Mouse (Mus musculus) limb, embryonic 11.5 days (tissue): ENCODE results near the gene Ghitm. TPM values are rescaled to one million over a fixed set of nuclear protein-coding genes. Genes with fewer than 3 reads are reported as not detected.

Experiments
- ATAC-seq: fragments of 200-750 bp; cut with Nextera tagmentation; 2 replicates; pipeline ENCODE4 v1.8.0; 2017; ENCODE audit warnings: low read depth; ENCODE audit not compliant: insufficient number of reproducible peaks, low FRiP score, low TSS enrichment
- DNase-seq: peaks from one replicate; pipeline ENCODE4 v3.0.0-alpha.2; 2015; ENCODE audit warnings: low spot score
- H3K27ac ChIP-seq: fragments of 300-500 bp; sonication (generic); replicated peaks from 2 replicates; pipeline ENCODE4 v1.5.1; 2014; ENCODE audit warnings: low read depth, mild to moderate bottlenecking, low read length
- H3K27me3 ChIP-seq: fragments of 300-500 bp; sonication (generic); 2 replicates; pipeline ENCODE4 v1.6.1; 2014; ENCODE audit warnings: mild to moderate bottlenecking, low read length, mixed read lengths; ENCODE audit not compliant: control insufficient read depth, insufficient read depth
- H3K36me3 ChIP-seq: fragments of 300-500 bp; sonication (generic); 2 replicates; pipeline ENCODE4 v1.6.1; 2014; ENCODE audit warnings: mild to moderate bottlenecking, low read length, moderate library complexity, mixed read lengths; ENCODE audit not compliant: control insufficient read depth, insufficient read depth
- H3K4me1 ChIP-seq: fragments of 300-500 bp; sonication (generic); 2 replicates; pipeline ENCODE4 v1.6.1; 2014; ENCODE audit warnings: low read length, mixed read lengths; ENCODE audit not compliant: control insufficient read depth, insufficient read depth
- H3K4me2 ChIP-seq: fragments of 300-500 bp; sonication (generic); 2 replicates; pipeline ENCODE4 v1.6.1; 2014; ENCODE audit warnings: low read depth, mild to moderate bottlenecking, moderate library complexity; ENCODE audit not compliant: severe bottlenecking
- H3K4me3 ChIP-seq: fragments of 300-500 bp; sonication (generic); 2 replicates; pipeline ENCODE4 v1.5.1; 2014; ENCODE audit warnings: low read depth, low read length
- H3K9ac ChIP-seq: fragments of 300-500 bp; sonication (generic); 2 replicates; pipeline ENCODE4 v1.6.1; 2014; ENCODE audit warnings: mild to moderate bottlenecking, low read length
- H3K9me3 ChIP-seq: fragments of 300-500 bp; sonication (generic); 2 replicates; pipeline ENCODE4 v1.6.1; 2016; ENCODE audit warnings: low read length; ENCODE audit not compliant: control insufficient read depth
- WGBS: fragments of 180-500 bp; shearing (Covaris S2); extraction: QIAGEN DNeasy Blood & Tissue Kit; methylation state at CpG from one replicate; pipeline ENCODE4 v1.1.7; 2014; 5-methylcytosine and 5-hydroxymethylcytosine counted together
- polyA plus RNA-seq: library from polyadenylated mRNA; unstranded; fragments of >200 nt; fragmentation: Nextera tagmentation; extraction: Ambion mirVana; gene quantifications from 2 replicates; pipeline ENCODE4 v1.2.1, GENCODE M21; 2014

Ghitm gene
- polyA plus RNA-seq, 1 experiment from 2014 or later = 182 TPM

DNA sequence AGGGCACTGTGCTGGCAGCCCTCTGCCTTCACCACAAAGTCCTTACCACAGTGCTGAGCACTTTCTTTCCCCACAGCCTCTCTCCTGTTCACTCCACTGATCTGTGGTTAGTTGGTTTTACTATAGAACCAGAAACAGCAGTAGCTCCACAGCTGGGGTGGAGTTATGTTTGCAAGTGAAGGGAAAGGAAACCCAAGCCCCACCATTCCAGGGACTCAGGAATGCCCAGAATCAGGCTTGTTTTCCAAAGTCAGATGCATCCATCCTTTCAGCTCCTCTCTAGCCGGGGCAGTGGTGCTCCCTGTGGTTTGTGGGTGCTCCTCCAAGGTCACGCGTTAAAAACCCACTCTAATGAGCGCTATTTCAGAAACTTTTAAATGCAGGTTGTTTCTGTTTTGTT lies 39.5 kb downstream of the Ghitm start:
- Histone ChIP-seq H3K9me3 (no peaks in the 10 kb centered on the region), H3K4me2 (no peak overlapping the region), H3K4me1 (no peaks in the 10 kb centered on the region), H3K27ac (no peak overlapping the region), H3K36me3 (no peaks in the 10 kb centered on the region), H3K4me3 (no peak overlapping the region), H3K27me3 (peaks cover 12% of the 10 kb centered on the region), H3K9ac (no peak overlapping the region)
- DNase-seq = no peak
- ATAC-seq = no peak
- WGBS = 86% methylated on average over 4 of the region's 4 CpGs

GRCm38 (mm10) chr14:37094436-37094835 lies 40.6 kb downstream of the Ghitm start:
- 85% methylated on average over 6 of the region's 6 CpGs for WGBS
- Histone ChIP-seq H3K27me3 (peaks cover 12% of the 10 kb centered on the region), H3K4me2 (no peak overlapping the region), H3K27ac (no peak overlapping the region), H3K4me3 (no peak overlapping the region), H3K9me3 (no peaks in the 10 kb centered on the region), H3K9ac (no peak overlapping the region), H3K4me1 (no peaks in the 10 kb centered on the region), H3K36me3 (no peaks in the 10 kb centered on the region)
- ATAC-seq (no peak), DNase-seq (no peak)

- 30% methylated on average over 4 of the region's 4 CpGs for WGBS
- H3K9me3 ChIP-seq = no peaks in the 10 kb centered on the region
- H3K27me3 ChIP-seq = no peaks in the 10 kb centered on the region
- H3K27ac ChIP-seq = no peak overlapping the region
- no peak overlapping the region for H3K4me2 ChIP-seq
- no peaks in the 10 kb centered on the region for H3K4me1 ChIP-seq
- ATAC-seq = no peak
- no peaks in the 10 kb centered on the region for H3K36me3 ChIP-seq
- no peak overlapping the region for H3K9ac ChIP-seq
- no peak overlapping the region for H3K4me3 ChIP-seq
- no peak for DNase-seq
Measured at GRCm38 (mm10) chr14:37083755-37084154, 51.3 kb downstream of the Ghitm start.

- DNase-seq (no peak), ATAC-seq (no peak)
- Histone ChIP-seq H3K36me3 (no peaks in the 10 kb centered on the region), H3K4me1 (no peaks in the 10 kb centered on the region), H3K9ac (no peak overlapping the region), H3K27ac (no peak overlapping the region), H3K4me2 (no peak overlapping the region), H3K4me3 (no peak overlapping the region), H3K27me3 (no peaks in the 10 kb centered on the region), H3K9me3 (no peaks in the 10 kb centered on the region)
- 88% methylated on average over 1 of the region's 1 CpGs for WGBS
Measured at GRCm38 (mm10) chr14:37080724-37081123, 54.3 kb downstream of the Ghitm start.

Other genes starting within 250 kb of the Ghitm start
- gene Ccser2, start 166.5 kb downstream of the Ghitm start, polyA plus RNA-seq = 28.6 and 29.7 TPM in 2 replicates
- gene Rgr, start 86.3 kb downstream of the Ghitm start, polyA plus RNA-seq = not detected in 2 replicates
- gene Lrit1, start 80.4 kb downstream of the Ghitm start, polyA plus RNA-seq = not detected in 2 replicates
- gene Lrit2, start 67.3 kb downstream of the Ghitm start, polyA plus RNA-seq = not detected in 2 replicates
- gene Cdhr1, start 36.9 kb downstream of the Ghitm start, polyA plus RNA-seq = 0.15 TPM in 1 of 2 replicates, not detected in the other
- 3.0 and 3.2 TPM in 2 replicates for gene 2610528A11Rik, start 21.2 kb downstream of the Ghitm start, polyA plus RNA-seq